Mouse (Mus musculus) duodenum, adult 2 months (tissue): ENCODE measurements around the gene Olfr578. TPM values are rescaled to one million over a fixed set of nuclear protein-coding genes. Genes with fewer than 3 reads are reported as not detected.

Experiments
- polyA plus RNA-seq: library from polyadenylated mRNA; depleted of rRNA; stranded (reverse); fragments of >200 nt; gene quantifications from 2 replicates; pipeline ENCODE4 v1.2.3, GENCODE M21; 2012; ENCODE audit warnings: low replicate concordance; rRNA removed

Olfr578 gene
- polyA plus RNA-seq, result not detected in 2 replicates

GRCm38 (mm10) chr7:102989224-102989623 lies at the start of gene Olfr578:
TSS of gene Olfr578 (minus strand) at chr7:102989324.

GRCm38 (mm10) chr7:103037724-103038123 lies 48.6 kb upstream of the Olfr578 start, which contains the start of gene Olfr582:
TSS of gene Olfr582 (plus strand) at chr7:103038024.

GRCm38 (mm10) chr7:102975843-102976242 lies 13.3 kb downstream of the Olfr578 start, which contains the start of gene Olfr577:
TSS of gene Olfr577 (minus strand) at chr7:102975943.

GRCm38 (mm10) chr7:102962360-102962759 lies 26.8 kb downstream of the Olfr578 start, which contains the start of gene Olfr576:
TSS of gene Olfr576 (plus strand) at chr7:102962660.

GRCm38 (mm10) chr7:102958593-102958992 lies 30.5 kb downstream of the Olfr578 start, which contains the start of gene Olfr575:
TSS of gene Olfr575 (minus strand) at chr7:102958775.

GRCm38 (mm10) chr7:102948167-102948566 lies 41.0 kb downstream of the Olfr578 start, which contains the start of gene Olfr574:
TSS of gene Olfr574 (plus strand) at chr7:102948467.

GRCm38 (mm10) chr7:102942475-102942874 lies 46.6 kb downstream of the Olfr578 start, which contains the start of gene Olfr573-ps1:
TSS of gene Olfr573-ps1 (minus strand) at chr7:102942575.

Other genes starting within 250 kb of the Olfr578 start
- not detected in 2 replicates for gene Olfr560, start 230.0 kb downstream of the Olfr578 start, polyA plus RNA-seq
- gene Olfr78, start 229.9 kb downstream of the Olfr578 start, polyA plus RNA-seq, result 0.24 and 0.67 TPM in 2 replicates
- gene Olfr561, start 218.1 kb downstream of the Olfr578 start, polyA plus RNA-seq, result not detected in 2 replicates
- gene Olfr564, start 185.8 kb downstream of the Olfr578 start, polyA plus RNA-seq, result not detected in 2 replicates
- not detected in 2 replicates for gene Olfr566, start 130.6 kb downstream of the Olfr578 start, polyA plus RNA-seq
- gene Olfr568, start 112.2 kb downstream of the Olfr578 start, polyA plus RNA-seq, result not detected in 2 replicates
- not detected in 2 replicates for gene Olfr569, start 98.4 kb downstream of the Olfr578 start, polyA plus RNA-seq
- gene Olfr570, start 94.7 kb downstream of the Olfr578 start, polyA plus RNA-seq, result not detected in 2 replicates
- gene Olfr571, start 71.8 kb downstream of the Olfr578 start, polyA plus RNA-seq, result not detected in 2 replicates
- gene Olfr572, start 64.9 kb downstream of the Olfr578 start, polyA plus RNA-seq, result not detected in 2 replicates
- not detected in 2 replicates for gene Olfr573-ps1, start 46.7 kb downstream of the Olfr578 start, polyA plus RNA-seq
- gene Olfr574, start 40.9 kb downstream of the Olfr578 start, polyA plus RNA-seq, result not detected in 2 replicates
- not detected in 2 replicates for gene Olfr575, start 30.5 kb downstream of the Olfr578 start, polyA plus RNA-seq
- not detected in 2 replicates for gene Olfr576, start 26.7 kb downstream of the Olfr578 start, polyA plus RNA-seq
- not detected in 2 replicates for gene Olfr577, start 13.4 kb downstream of the Olfr578 start, polyA plus RNA-seq
- not detected in 2 replicates for gene Olfr582, start 48.7 kb upstream of the Olfr578 start, polyA plus RNA-seq
- gene Olfr583, start 62.0 kb upstream of the Olfr578 start, polyA plus RNA-seq, result not detected in 2 replicates
- gene Olfr584, start 92.6 kb upstream of the Olfr578 start, polyA plus RNA-seq, result not detected in 2 replicates
- gene Olfr585, start 108.4 kb upstream of the Olfr578 start, polyA plus RNA-seq, result not detected in 2 replicates
- not detected in 2 replicates for gene Olfr586, start 136.3 kb upstream of the Olfr578 start, polyA plus RNA-seq
- not detected in 2 replicates for gene Olfr588-ps1, start 151.6 kb upstream of the Olfr578 start, polyA plus RNA-seq
- gene Olfr589, start 167.0 kb upstream of the Olfr578 start, polyA plus RNA-seq, result not detected in 2 replicates
- gene Olfr591, start 189.0 kb upstream of the Olfr578 start, polyA plus RNA-seq, result not detected in 2 replicates
- gene Olfr592, start 195.5 kb upstream of the Olfr578 start, polyA plus RNA-seq, result not detected in 2 replicates
- gene Olfr593, start 222.5 kb upstream of the Olfr578 start, polyA plus RNA-seq, result not detected in 2 replicates
- gene Olfr594, start 227.7 kb upstream of the Olfr578 start, polyA plus RNA-seq, result not detected in 2 replicates